Comparison of ENCODE assay signal across 24 mouse cellular contexts in the genomic region with DNA sequence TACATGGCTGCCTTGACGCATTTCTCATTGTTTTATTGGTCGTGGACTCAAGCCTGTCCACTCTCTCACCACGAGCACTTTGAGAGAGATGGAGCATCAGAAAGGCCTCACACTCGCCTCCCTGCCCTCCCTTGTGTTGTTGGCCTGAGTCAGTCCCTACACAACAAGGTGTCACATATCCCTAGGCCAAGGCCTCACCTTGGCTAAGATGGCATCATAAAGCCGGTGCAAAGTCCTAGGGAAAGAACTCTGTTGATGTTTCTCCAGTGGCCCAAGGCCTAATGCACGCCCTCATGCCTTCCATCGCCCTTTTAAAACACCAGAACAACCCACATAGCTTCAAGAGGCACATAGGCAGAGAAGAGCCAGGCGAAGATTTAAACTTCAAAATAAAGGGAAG.
"Had no signal": no experiment of that assay in that cellular context is flagged by ENCODE, and none has a peak within 500 bp of the region (broad histone marks: within the 10 kb centered on the region; RNA-seq: fewer than 3 reads in every experiment).

No protein-coding gene starts in this region.

- ATAC-seq: hindbrain, postnatal 0 days; liver, embryonic 12.5 days had no signal

- H3K9me3 ChIP-seq: heart, embryonic 13.5 days; heart, embryonic 15.5 days; hindbrain, embryonic 13.5 days; hindbrain, embryonic 15.5 days; limb, embryonic 13.5 days; limb, embryonic 15.5 days; liver, embryonic 12.5 days had no signal

- DNase-seq: gastrocnemius, adult 2 months; gastrocnemius, postnatal 14 days; gastrocnemius, postnatal 36 days; heart, adult 11 months; heart, adult 2 months; heart, postnatal 14 days; heart, postnatal 36 days; kidney, adult 18-20 months; kidney, adult 8-10 months; kidney, postnatal 10 days; kidney, postnatal 25 days; kidney, postnatal 4 days; layer of hippocampus, adult 9-11 months; layer of hippocampus, postnatal 36 days; left cerebral cortex, postnatal 4 days had no signal

- H3K27ac ChIP-seq: heart, adult 2 months; heart, embryonic 13.5 days; heart, embryonic 15.5 days; hindbrain, embryonic 13.5 days; hindbrain, embryonic 15.5 days; hindbrain, postnatal 0 days; limb, embryonic 13.5 days; limb, embryonic 15.5 days; liver, embryonic 12.5 days had no signal

- H3K27me3 ChIP-seq: heart, embryonic 13.5 days; heart, embryonic 15.5 days; hindbrain, embryonic 13.5 days; hindbrain, embryonic 15.5 days; limb, embryonic 13.5 days; limb, embryonic 15.5 days had no signal

- H3K9ac ChIP-seq: heart, embryonic 13.5 days; heart, embryonic 15.5 days; hindbrain, embryonic 13.5 days; hindbrain, embryonic 15.5 days; limb, embryonic 13.5 days; limb, embryonic 15.5 days; liver, embryonic 12.5 days had no signal

- H3K4me2 ChIP-seq: heart, embryonic 11.5 days; heart, embryonic 13.5 days; heart, embryonic 15.5 days; hindbrain, embryonic 13.5 days; hindbrain, embryonic 15.5 days; limb, embryonic 13.5 days; limb, embryonic 15.5 days; liver, embryonic 12.5 days had no signal

- H3K4me3 ChIP-seq: gastrocnemius, adult 2 months; heart, adult 2 months; heart, embryonic 13.5 days; heart, embryonic 15.5 days; hindbrain, embryonic 13.5 days; hindbrain, embryonic 15.5 days; limb, embryonic 13.5 days; limb, embryonic 15.5 days; liver, embryonic 12.5 days had no signal

- H3K36me3 ChIP-seq: heart, embryonic 13.5 days; heart, embryonic 15.5 days; hindbrain, embryonic 13.5 days; hindbrain, embryonic 15.5 days; limb, embryonic 13.5 days; limb, embryonic 15.5 days; liver, embryonic 12.5 days had no signal
